Mouse (Mus musculus): ENCODE measurements around the gene Ccdc14.

DNA sequence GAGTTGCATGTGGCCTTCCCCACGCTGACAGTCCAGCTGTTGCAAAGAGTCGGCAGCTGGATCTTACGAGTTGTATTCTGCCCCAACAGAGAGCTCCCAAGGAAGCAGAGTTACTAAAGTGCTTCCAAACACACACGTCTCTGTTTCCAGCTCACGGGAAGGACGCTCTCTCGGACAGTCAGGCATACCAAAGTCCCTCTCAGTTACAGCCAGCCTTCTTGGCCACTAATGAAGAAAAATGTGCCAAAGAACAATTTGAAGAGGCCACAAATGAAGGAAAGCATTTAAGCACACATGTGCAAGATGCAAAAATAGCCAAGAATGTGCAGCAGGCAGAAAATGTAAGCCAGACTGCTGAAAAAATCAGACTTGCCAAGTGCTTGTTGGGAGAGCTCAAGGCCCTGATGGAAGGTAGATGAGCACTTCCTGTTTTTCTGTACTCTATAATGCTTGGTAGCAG lies 16.1 kb downstream of the Ccdc14 start:
- TF ChIP-seq CTCF (IDR thresholded peaks at IDR 0.05) (no peak), EP300 (IDR thresholded peaks at IDR 0.05) (no peak)

Measured in lung, postnatal 0 days (tissue).